Mouse (Mus musculus) skeletal muscle tissue, adult 2 months (tissue): Measurements from ENCODE around the gene Hadhb.

Experiments used
- DNase-seq: peaks from one replicate; pipeline ENCODE4 v3.0.0-alpha.2; 2012; ENCODE audit warnings: low read depth, low spot score

Gene Hadhb

GRCm38 (mm10) chr5:30127921-30128597 is 27.0 kb upstream of the Hadhb start:
- DNase-seq, result no peak

DNA sequence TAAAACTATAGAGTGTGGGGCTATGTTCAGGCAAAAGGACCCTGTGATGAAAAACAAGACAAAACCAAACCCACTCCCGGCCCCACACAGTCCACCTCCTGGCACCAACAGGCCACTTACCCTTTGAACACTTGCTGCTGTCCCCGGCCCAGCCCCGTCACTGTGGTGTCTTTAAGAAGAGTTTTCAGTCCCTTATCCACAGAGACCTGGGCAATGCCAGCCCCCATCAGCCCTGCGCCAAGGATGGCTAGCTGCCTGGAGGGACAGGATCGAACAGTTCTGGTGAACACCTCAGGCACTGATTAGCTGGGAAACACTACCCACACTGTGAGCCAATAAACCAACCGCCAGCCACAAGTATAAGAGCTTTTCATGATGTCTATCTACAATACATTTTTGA is 26.4 kb upstream of the Hadhb start:
- DNase-seq, result no peak

DNA sequence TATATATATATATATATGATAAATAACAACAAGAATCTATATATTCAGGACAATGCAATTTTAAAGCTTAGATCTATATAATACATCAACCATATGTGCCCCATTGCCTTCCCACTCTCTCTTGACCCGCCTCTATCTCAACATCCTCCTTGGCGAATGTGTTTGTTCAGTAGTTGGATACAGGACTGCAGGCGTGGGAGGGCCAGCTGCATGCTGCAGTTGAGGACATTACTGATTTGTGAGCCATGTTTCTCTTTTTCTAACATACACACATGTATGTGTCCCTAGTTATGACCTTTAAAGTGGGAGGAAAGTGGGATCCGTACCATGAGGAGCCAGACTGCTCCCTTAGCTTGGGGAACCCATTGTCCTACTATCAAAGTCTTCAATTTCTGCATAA is 23.8 kb upstream of the Hadhb start:
- no peak for DNase-seq

GRCm38 (mm10) chr5:30132173-30132572 is 22.9 kb upstream of the Hadhb start:
- no peak for DNase-seq

DNA sequence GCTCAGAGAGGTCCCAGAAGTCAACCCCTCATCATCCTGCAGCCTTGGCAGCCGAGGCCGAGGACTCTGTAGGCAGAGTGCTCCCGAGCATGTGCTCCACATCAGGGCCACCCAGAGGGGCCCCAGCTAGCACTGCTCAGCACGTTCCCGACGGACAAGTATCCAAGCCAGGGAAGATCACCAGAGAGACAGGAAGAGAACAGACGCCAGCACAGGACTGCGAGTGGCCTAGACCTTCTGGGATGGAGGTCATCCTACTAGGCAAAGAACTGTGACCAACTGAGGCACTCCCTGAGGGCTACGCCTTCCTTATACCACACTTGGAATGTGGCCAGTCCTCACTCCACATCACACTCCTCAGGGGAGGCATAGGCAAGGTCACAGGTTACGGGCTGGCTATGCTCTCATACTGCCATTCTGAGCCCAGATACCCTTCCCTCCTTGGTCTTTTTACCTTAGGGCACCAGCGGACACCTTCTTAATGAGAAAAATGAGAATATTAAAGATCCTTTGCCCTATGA is 19.3 kb upstream of the Hadhb start:
- DNase-seq, result no peak

DNA sequence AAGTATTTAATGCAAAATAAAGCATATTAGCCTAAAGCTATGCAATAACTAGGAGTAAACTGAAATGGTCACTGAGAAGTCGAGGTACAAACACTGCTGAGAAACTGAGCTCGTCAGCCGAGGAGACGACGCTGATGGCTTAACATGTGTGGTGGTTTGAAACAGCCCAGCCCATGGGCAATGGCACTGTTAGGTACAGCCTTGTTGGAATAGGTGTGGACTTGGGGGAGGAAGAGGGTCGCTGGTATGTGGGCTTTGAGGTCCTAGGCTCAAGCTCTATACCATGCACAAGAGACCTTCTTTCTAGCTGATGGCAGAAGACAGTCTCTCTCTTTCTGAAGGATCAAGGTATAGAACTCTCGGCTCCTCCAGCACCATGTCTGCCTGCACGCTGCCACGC is 17.8 kb upstream of the Hadhb start:
- no peak for DNase-seq

GRCm38 (mm10) chr5:30138193-30138592 is 16.9 kb upstream of the Hadhb start:
- DNase-seq, result no peak

GRCm38 (mm10) chr5:30146526-30146925 is 8.5 kb upstream of the Hadhb start:
- DNase-seq, result no peak

DNA sequence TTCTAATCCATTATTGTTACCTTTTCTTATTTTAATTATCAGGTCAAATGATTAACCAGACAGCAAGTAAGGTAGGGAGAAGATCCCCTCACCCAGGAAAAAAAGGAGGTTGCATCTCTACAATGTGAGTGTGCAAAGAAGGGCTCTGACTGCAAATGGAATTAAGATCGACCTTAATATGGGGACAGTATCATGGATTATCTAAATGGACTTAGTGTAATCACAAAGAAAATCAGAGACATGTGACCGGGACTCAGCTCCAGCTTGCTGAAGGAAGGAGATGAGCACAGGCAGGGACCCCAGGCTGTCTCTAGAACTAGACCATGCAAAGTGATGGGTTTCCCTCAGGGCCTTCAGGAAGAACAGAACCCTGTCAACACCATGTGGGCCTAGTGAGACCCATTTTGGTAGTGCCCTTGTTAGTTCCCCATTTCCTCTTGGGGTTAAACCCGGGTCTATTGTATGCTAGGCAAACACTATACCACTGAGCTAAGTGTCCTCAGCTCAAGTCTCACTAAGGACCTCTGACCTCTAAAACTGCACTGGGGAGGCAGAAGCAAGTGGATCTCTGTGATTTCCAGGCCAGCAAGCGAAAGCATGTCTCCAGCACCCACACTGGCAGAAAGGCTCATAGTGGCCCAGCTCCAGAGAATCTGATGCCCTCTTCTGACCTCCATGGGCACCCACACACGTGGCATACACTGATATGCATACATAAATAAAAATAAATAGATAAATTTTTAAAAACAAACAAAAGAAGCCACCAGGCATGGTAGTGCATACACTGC is 6.7 kb upstream of the Hadhb start:
- DNase-seq, result no peak

DNA sequence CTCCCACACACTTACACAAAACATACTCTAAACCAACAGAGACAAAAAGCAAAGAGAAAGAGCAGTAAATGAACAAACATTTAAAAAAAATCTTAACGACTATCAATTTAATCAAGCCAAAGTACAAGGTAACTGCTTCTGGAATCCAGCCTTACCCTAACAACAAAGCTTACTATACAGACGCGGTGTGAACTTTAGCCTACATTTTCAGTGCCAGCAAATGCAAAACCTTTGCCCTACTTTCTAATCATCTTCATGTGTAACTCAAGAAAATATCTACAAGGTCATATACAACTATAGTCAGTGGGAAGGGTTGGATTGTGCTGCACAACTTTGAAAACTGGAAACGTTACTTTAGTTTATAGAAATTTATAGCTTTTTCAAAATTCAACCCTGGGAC is 3.0 kb upstream of the Hadhb start:
- DNase-seq, result no peak

GRCm38 (mm10) chr5:30152413-30152812 is 2.6 kb upstream of the Hadhb start:
- DNase-seq, result no peak

GRCm38 (mm10) chr5:30153222-30153621 is 1.8 kb upstream of the Hadhb start:
- no peak for DNase-seq

- no peak for DNase-seq
These were observed 1.0 kb upstream of the Hadhb start for GRCm38 (mm10) chr5:30154013-30154412.

- no peak for DNase-seq
These were observed 346 bp downstream of the Hadhb start for GRCm38 (mm10) chr5:30155395-30155792.

GRCm38 (mm10) chr5:30155821-30156629 is 977 bp downstream of the Hadhb start:
- no peak for DNase-seq

DNA sequence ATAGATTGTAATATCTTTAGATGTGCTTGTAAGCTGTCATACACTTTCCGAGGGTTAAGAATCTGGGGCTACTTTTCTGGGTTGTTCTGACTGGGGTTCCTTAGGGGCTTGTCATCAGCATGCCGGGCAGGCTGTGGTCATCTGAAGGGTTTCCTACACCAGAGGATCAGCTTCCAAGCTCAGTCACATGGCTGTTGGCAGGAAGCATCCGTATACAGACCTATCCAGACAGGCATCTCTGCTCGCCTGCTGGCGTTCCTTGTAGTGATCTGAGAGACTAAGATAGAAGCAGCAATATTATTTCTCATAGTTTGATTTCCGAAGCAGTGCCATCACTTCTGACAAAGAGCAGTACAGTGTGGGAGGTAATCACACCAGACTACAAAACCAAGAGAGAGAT is 4.6 kb downstream of the Hadhb start:
- peak; percentile 70 for DNase-seq

- no peak for DNase-seq
These were observed 6.8 kb downstream of the Hadhb start for GRCm38 (mm10) chr5:30161836-30162235.

GRCm38 (mm10) chr5:30162339-30162738 is 7.3 kb downstream of the Hadhb start:
- DNase-seq, result no peak

GRCm38 (mm10) chr5:30165234-30165946 is 10.3 kb downstream of the Hadhb start:
- DNase-seq, result no peak

DNA sequence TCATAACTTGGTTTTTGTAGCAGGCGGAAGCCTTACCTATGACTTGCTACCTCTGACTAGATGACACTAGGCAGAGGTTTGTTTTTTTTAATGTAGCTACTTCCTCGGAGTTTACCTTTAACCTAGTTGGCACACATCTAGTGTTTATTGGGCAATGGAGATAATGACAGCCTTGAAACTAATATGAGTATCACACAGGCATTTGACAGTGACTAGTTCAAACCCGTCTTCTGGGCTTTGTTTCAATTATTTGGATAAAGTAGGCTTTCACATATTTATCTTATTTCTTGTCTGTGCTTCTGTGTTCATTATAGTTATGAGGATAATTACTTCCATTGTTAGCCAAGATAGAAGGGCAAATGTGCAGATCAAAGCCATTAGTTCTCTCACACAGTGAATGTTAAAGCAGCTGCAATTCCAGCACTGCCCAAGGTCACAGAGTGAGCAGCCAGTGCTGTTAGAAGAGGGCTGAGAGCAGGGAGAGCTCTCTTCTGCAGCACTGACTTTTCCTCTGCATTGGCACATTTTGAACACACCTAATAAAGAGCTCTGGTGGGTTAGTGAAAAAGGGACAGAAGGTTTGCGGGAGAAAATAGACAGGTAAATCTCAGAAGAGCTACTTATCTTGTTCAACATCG is 15.4 kb downstream of the Hadhb start:
- peak; percentile 34 for DNase-seq

DNA sequence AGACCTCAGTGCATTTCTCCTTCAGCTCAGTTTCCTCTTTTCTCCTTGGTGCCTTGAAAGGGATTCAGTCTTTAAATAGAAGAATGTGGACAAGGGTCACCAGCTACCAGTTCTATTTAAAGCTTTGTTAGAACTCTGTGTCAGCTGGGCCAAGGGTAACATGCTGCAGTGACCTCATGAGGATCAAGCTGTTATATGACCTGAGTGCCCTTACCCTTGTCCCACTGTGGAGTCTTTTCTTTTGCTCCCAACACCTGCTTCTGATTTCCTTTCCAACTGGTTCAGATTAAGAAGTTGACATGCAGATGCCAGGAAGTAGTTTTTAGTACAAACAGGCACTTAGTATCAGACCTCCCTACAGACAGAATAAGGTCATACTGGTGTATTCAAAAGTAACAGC is 17.1 kb downstream of the Hadhb start:
- peak; percentile 45 for DNase-seq
